In the genomic region with DNA sequence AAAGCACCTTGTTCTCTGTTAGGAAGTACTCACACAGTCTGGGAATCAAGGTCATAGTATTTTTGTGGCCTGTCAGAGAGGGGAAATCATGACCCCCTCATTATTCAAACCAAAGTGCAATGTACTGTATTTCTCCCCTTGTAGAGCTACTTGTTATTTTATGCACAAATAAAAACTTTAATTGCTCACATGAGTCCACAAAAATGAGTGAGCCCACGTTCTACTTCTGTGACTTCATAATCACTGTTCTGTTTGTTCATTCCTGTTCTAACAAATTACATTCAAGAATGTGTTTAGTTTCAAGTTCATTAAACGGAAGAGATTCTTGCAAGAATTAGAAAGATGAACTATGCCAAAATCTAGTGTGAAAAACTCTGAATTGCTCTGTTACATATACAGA, we compare ENCODE assay signal across 23 mouse cellular contexts.
DNase-seq lines count a peak whose midpoint lies in the region; ATAC-seq and TF ChIP-seq lines count a peak whose summit lies in the region.
"Had no signal": no experiment of that assay in that cellular context is flagged by ENCODE, and none has a peak within 500 bp of the region (broad histone marks: within the 10 kb centered on the region; RNA-seq: fewer than 3 reads in every experiment).

No protein-coding gene starts in this region.

- H3K4me1 ChIP-seq in limb, embryonic 12.5 days (replicated peaks) = 0 out of 2 replicates have a peak, but pooled peaks cover 4% of the 10 kb centered on the region
- H3K4me1 ChIP-seq in limb, embryonic 10.5 days = no peaks in the 10 kb centered on the region
- H3K4me1 ChIP-seq in midbrain, embryonic 11.5 days (ENCODE audit: control insufficient read depth, insufficient read depth, low read length) = no peaks in the 10 kb centered on the region
- no peaks in the 10 kb centered on the region for H3K4me1 ChIP-seq in midbrain, embryonic 13.5 days (replicated peaks)
- H3K4me1 ChIP-seq in CH12.LX (ENCODE audit: control insufficient read depth in 1 of 2, insufficient read depth in 2 of 2) = peaks cover 9 to 29% of the 10 kb centered on the region in 2 experiments

- peak; percentile 42; the same call in 1 of the 2 replicates for ATAC-seq in limb, embryonic 12.5 days (ENCODE audit: insufficient number of reproducible peaks, insufficient read depth, low FRiP score, low TSS enrichment, low read depth)
- no peak for ATAC-seq in midbrain, embryonic 11.5 days (ENCODE audit: low FRiP score)
- no peak for ATAC-seq in midbrain, embryonic 13.5 days
- ATAC-seq: activated CD4-positive, CD25-positive, alpha-beta regulatory T cell, adult 4 months; CD4-positive, CD25-positive, alpha-beta regulatory T cell, adult 4 months; Patski had no signal

- no peak overlapping the region for H3K27ac ChIP-seq in limb, embryonic 12.5 days
- no peak overlapping the region for H3K27ac ChIP-seq in limb, embryonic 10.5 days
- no peak overlapping the region for H3K27ac ChIP-seq in midbrain, embryonic 11.5 days (ENCODE audit: low read depth, low read length)
- no peak overlapping the region for H3K27ac ChIP-seq in midbrain, embryonic 13.5 days
- no peak overlapping the region for H3K27ac ChIP-seq in CH12.LX (ENCODE audit: insufficient read depth, low read depth)

- no peak for TF ChIP-seq RAD21 in CH12.LX (IDR thresholded peaks at IDR 0.05; ENCODE audit: low read depth, low read length)

- no peak overlapping the region for H3K4me2 ChIP-seq in limb, embryonic 12.5 days
- no peak overlapping the region for H3K4me2 ChIP-seq in midbrain, embryonic 11.5 days
- no peak overlapping the region for H3K4me2 ChIP-seq in midbrain, embryonic 13.5 days (replicated peaks)
- H3K4me2 ChIP-seq in CH12.LX (ENCODE audit: insufficient read depth, low read depth, poor library complexity, severe bottlenecking) = peak overlapping the region; percentile 87; the same call in 1 of the 2 replicates

- TF ChIP-seq CTCF in CH12.LX (conservative IDR thresholded peaks at IDR 0.05 in 1 of 2, IDR thresholded peaks at IDR 0.05 in 1 of 2; ENCODE audit: low read depth in 2 of 2, low read length in 2 of 2) = no peak

- no peaks in the 10 kb centered on the region for H3K79me2 ChIP-seq in CH12.LX (replicated peaks; ENCODE audit: control insufficient read depth, extremely low read depth, insufficient read depth, poor library complexity, severe bottlenecking)

- dilution Hi-C loops in CH12.LX (cut with MboI; ENCODE audit: extremely low pct_ligation_motif_present, extremely low pct_unique_long_range_greater_than_20kb, low sequenced_read_pairs) = no loop called here

- DNase-seq in limb, embryonic 10.5 days (ENCODE audit: low spot score) = no peak
- DNase-seq in midbrain, embryonic 11.5 days (ENCODE audit: low spot score, missing footprints) = peak; percentile 62
- DNase-seq in CH12.LX (ENCODE audit: extremely low read depth) = no peak
- DNase-seq in Muller cell, postnatal 12 days (ENCODE audit: inconsistent ontology term) = peak; percentile 82
- DNase-seq in kidney, postnatal 36 days = no peak
- DNase-seq in thymus, postnatal 0 days (ENCODE audit: low spot score) = no peak
- DNase-seq: adrenal gland, adult 2 months; adrenal gland, adult 8-10 months; adrenal gland, postnatal 10 days; adrenal gland, postnatal 14 days; adrenal gland, postnatal 25 days; adrenal gland, postnatal 36 days; B cell, adult 2 months; cerebellum, adult 11 months; cerebellum, adult 11-12 months; cerebellum, adult 18-20 months; cerebellum, adult 2 months had no signal

- no peaks in the 10 kb centered on the region for H3K9me3 ChIP-seq in limb, embryonic 12.5 days
- H3K9me3 ChIP-seq in limb, embryonic 10.5 days (replicated peaks) = no peaks in the 10 kb centered on the region
- H3K9me3 ChIP-seq in midbrain, embryonic 11.5 days (ENCODE audit: control insufficient read depth, low read length) = no peaks in the 10 kb centered on the region
- no peaks in the 10 kb centered on the region for H3K9me3 ChIP-seq in midbrain, embryonic 13.5 days
- H3K9me3 ChIP-seq in CH12.LX (replicated peaks; ENCODE audit: low read length) = no peaks in the 10 kb centered on the region
- H3K9me3 ChIP-seq: G1E had no signal

- TF ChIP-seq EP300 in CH12.LX (IDR thresholded peaks at IDR 0.05; ENCODE audit: low read length) = no peak

- 59% methylated on average over 2 of the region's 2 CpGs for WGBS in limb, embryonic 12.5 days
- 92% methylated on average over 2 of the region's 2 CpGs for WGBS in limb, embryonic 10.5 days
- 84% methylated on average over 2 of the region's 2 CpGs for WGBS in midbrain, embryonic 11.5 days
- WGBS in midbrain, embryonic 13.5 days = 81% methylated on average over 2 of the region's 2 CpGs

- H3K4me3 ChIP-seq in limb, embryonic 12.5 days (replicated peaks) = no peak overlapping the region
- no peak overlapping the region for H3K4me3 ChIP-seq in limb, embryonic 10.5 days
- no peak overlapping the region for H3K4me3 ChIP-seq in midbrain, embryonic 11.5 days (ENCODE audit: low read depth, low read length)
- no peak overlapping the region for H3K4me3 ChIP-seq in midbrain, embryonic 13.5 days (replicated peaks)
- H3K4me3 ChIP-seq in CH12.LX (replicated peaks in 1 of 3; ENCODE audit: low read depth in 2 of 3, low read length in 2 of 3, poor library complexity in 1 of 3) = no peak overlapping the region

- no peak overlapping the region for H3K9ac ChIP-seq in limb, embryonic 12.5 days (replicated peaks)
- H3K9ac ChIP-seq in midbrain, embryonic 11.5 days (ENCODE audit: low read length) = no peak overlapping the region
- H3K9ac ChIP-seq in midbrain, embryonic 13.5 days (replicated peaks) = no peak overlapping the region
- H3K9ac ChIP-seq in CH12.LX (ENCODE audit: insufficient read depth, low read depth) = no peak overlapping the region

- H3K36me3 ChIP-seq in limb, embryonic 12.5 days = no peaks in the 10 kb centered on the region
- H3K36me3 ChIP-seq in limb, embryonic 10.5 days = no peaks in the 10 kb centered on the region
- no peaks in the 10 kb centered on the region for H3K36me3 ChIP-seq in midbrain, embryonic 11.5 days (ENCODE audit: control insufficient read depth, insufficient read depth, low read length)
- H3K36me3 ChIP-seq in midbrain, embryonic 13.5 days = no peaks in the 10 kb centered on the region
- H3K36me3 ChIP-seq in CH12.LX (replicated peaks in 1 of 2; ENCODE audit: control insufficient read depth in 1 of 2, insufficient read depth in 1 of 2, low read length in 1 of 2) = no peaks in the 10 kb centered on the region
- H3K36me3 ChIP-seq: G1E had no signal

- TF ChIP-seq POLR2A in CH12.LX (IDR thresholded peaks at IDR 0.05; ENCODE audit: low read depth, low read length) = no peak

- in situ Hi-C loops in CH12.LX (cut with MboI; ENCODE audit: low pct_ligation_motif_present, low pct_unique_long_range_greater_than_20kb, low sequenced_read_pairs) = no loop called here

- H3K27me3 ChIP-seq in limb, embryonic 12.5 days = no peaks in the 10 kb centered on the region
- no peaks in the 10 kb centered on the region for H3K27me3 ChIP-seq in limb, embryonic 10.5 days (ENCODE audit: low read depth, poor library complexity, severe bottlenecking)
- no peaks in the 10 kb centered on the region for H3K27me3 ChIP-seq in midbrain, embryonic 11.5 days (ENCODE audit: control insufficient read depth, insufficient read depth, low read length)
- H3K27me3 ChIP-seq in midbrain, embryonic 13.5 days = no peaks in the 10 kb centered on the region
- H3K27me3 ChIP-seq in CH12.LX (replicated peaks) = no peaks in the 10 kb centered on the region
- H3K27me3 ChIP-seq: Patski had no signal

TF ChIP-seq in CH12.LX, 34 proteins besides CTCF, POLR2A, EP300 and RAD21:
- TF ChIP-seq MYC (IDR thresholded peaks at IDR 0.05; ENCODE audit: low read depth, low read length) (no peak), BHLHE40 (IDR thresholded peaks at IDR 0.05; ENCODE audit: low read depth, low read length) (peak; percentile 23; the same call in 1 of the 2 replicates)

Comparison
In these comparisons a context has a peak if more than half of its experiments do, and no peak if none do; other contexts are left out.
1. DNase-seq: peak in midbrain, embryonic 11.5 days (single experiment) and Muller cell, postnatal 12 days (single experiment); none in limb, embryonic 10.5 days (single experiment), CH12.LX (single experiment), kidney, postnatal 36 days (0 of 2) and thymus, postnatal 0 days (single experiment).